Mouse (Mus musculus) yolk sac, embryonic 10.5 days (tissue): ENCODE data around the gene Pde4d.
A peak's percentile ranks its signal among the peaks of the same experiment; 100 is the strongest.

ENCODE experiments used
- DNase-seq: peaks from one replicate; pipeline ENCODE4 v3.0.0-alpha.2; 2017; ENCODE audit warnings: low spot score

Pde4d gene

DNA sequence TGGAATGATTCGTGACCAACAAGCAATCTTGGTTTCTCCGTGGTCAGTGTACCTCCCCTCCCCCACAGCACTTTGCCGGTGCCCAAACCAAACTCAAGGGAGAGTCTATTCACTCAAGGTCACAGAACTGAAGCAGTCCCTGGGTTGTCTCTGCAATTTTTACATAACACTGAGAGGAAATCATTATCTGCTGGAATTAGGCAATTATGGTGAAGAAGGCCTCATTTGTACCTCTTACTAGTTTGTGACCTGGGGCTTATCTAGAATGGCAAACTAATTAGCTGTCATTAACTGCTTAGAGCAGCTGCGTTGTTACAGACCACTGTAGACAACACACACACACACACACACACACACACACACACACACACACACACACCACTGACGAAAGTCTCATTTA lies 1325.4 kb downstream of the Pde4d start:
- DNase-seq, result no peak

DNA sequence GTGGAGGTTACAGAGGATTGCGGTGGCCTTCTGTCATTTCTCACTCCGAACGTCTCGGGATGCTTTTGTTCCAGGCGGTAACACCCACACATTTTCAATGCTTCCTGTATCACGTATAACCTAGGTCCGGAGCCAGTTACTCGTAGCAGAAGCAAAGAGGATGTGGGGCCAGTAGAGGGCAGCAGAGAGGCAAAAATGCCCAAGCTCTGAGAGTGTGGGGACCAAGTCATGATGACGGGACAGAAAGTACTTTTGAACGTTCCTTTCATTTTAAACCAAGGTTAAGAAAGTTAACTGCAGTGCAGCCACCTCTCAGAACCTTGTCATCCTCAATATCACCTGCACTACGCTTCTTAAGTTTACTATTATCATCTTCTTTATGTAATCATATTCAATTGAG lies 1326.4 kb downstream of the Pde4d start:
- peak; percentile 80 for DNase-seq

DNA sequence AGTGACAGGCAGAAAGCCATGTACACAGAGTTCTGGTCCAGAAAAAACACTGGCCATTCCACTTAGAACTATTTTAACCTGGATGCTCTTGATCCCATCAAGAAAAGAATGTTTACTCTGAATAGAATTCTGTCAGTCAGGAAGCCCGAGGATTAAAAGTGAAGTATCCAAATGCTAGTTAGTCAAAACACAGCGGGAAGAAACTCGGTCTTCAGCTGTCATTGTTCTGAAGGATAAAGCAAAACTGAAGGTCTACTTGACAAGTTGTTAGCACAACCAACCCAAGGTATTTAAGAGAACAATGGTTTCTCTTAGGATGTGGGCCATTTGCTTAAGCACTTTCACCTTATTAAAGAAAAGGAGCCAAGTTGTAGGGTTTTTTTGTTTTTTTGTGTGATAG lies 1327.2 kb downstream of the Pde4d start:
- no peak for DNase-seq

DNA sequence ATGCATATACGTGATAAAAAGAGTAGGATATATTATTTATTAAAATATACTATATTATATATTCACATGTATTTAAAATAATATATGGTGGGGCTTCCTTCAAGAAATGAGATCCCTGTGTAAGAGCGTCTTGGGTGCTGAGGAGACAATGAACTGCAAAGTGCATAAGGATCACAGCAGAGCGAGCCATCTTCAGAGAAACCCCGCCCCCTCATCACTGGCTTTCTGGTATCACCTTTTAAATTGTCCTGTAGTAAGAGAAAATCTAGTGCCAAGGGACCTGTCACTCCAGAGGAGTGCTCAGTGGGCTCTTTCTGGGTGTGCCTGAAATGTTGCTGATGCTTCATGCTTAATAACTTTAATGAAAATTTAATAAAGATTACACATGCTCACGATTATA lies 1327.7 kb downstream of the Pde4d start:
- no peak for DNase-seq

DNA sequence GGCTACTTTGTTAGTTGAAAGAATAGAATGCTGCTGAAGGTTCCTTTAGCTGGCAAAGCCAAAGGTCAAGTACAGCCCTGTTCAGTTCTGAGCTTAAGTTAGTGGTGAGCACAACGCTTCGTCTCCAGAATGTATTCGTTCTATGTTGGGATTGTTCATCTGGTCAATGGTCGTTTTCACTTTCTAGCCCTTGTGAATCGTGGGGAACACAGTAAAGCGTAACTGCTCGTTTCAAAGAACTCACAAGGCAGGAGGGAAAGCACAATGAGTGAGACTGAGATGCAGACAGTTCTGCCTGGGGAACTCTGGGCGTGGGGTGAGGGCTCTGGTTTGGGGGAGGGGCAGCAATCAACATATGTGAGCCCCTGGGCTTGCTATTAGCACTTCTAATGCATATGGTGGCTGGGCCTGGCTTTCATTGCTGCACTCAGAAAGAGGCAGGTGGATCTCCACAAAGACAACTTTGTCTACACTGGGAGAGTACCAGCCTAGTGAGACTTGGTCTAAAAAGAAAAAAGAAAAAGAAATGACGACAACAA lies 1328.6 kb downstream of the Pde4d start:
- no peak for DNase-seq

DNA sequence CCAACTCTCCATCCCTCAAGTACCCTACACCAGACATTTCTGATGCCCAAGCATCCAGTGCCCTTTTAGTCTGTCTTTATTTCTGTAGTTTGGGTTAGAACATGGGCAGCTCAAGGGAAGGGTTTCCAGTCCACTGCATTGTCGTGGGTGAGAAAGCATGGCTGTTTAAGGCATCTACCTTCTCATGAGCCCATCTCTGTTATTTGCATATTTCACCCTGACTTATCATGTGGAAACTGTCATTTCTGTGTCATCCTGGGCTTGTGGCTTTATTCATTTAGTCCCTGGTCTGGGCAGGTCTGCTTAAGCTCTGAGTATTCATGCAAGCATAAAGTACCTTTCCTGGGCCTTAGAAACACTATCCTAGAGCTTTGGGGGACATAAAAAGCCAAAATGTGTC lies 1331.7 kb downstream of the Pde4d start:
- no peak for DNase-seq

DNA sequence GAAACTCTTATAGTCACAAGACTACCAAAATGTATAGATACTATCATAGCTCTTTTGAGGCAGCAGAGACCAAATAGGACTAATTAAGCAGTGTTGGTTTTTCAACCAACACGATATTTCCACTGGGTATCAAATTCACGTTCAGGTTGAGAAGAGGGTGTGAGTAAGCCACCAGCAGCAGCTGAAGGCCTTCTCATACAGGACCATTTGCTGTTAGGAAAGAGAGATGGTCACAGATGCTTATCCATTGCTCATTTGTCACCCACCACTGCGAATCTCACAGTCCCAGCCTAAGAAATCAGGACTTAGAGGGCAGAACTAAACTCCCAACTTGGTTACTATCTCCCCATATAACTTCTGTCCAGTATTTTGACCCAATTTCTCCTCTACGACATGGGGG lies 1338.9 kb downstream of the Pde4d start:
- no peak for DNase-seq

DNA sequence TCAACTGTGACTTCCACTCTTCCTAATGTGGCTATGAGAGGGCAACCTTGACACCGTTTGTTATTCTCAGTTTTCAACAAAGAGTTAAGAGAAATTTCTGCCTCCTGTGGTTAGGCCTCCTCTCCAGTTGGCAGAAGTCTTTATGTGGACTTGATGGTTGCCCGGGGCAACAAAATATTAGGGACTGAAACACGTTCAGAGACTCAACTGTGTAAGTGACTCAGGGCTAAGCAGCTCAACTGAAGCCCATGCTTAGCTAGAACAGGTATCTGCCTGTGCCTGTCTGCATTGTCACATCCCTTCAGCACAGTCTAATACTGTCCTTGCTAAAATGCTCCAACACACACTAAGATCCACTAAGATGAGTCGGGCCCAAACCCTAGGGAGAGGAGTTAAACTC lies 1339.4 kb downstream of the Pde4d start:
- no peak for DNase-seq

DNA sequence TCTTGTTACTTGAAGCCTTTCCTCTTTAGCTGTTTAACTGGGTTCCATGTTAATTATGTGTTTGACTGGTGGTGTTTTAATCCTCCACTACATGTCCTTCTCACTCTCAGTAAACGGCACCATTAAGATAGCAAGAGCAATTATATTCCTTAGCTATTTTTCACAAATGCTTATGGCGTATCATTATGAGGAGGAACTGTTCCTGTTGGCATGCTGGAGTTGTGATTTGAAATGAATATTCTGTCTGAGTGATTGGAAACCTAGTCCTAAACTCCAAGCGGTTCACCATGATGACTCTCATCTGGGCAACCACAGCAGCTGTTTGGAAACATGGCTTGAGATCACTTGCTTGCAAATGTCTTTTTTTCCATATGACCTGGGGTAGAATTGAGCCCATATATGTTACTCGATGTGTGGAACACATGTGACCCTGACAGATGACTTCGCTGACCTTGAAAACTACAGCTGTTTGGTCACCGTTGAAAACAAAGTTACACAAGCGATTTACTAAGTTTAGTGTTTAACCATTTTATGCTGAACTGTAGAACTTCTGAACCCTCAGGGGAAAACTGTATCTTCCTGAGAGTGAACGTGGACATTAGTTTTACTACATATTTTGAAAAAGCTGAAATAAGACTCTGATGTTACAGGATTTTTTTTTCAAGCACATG lies 1340.4 kb downstream of the Pde4d start:
- no peak for DNase-seq

DNA sequence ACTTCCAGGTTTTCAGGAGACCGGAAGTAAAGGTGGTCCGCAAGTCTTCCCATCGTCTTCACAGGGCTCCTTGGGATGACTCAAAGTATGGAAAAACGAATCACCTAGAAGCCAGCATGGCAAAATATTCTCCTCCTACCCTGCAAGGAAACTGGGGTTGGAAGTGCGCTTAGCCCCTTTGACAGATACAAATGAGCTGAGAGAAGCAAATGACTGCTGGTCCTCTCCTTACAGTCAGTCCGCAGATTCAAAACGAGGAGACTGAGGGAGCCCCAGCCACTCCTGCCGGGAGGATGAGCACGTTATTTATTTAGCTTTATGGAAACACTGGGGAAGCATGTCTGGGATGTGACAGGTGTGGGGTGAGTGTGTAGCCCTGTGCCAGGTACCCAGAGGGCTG lies 1344.2 kb downstream of the Pde4d start:
- DNase-seq, result no peak

DNA sequence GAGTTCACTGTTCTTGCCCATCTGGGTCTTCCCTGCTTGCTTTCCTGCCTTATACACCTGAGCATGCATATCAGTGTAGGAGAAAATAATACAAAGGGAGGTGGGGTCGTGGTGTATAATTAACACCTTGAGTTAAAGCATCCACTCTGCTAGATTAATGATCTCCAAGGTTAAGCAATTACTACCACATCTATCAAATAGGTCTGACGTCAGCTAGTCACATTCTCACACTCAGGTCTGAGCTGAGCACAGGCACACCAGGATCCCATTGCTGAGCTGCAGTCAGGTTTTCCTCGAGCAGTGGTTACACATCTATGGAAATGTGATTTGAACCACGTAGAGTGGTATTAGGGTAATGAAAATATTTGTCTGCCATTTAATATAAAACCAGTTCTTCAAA lies 1348.9 kb downstream of the Pde4d start:
- no peak for DNase-seq

DNA sequence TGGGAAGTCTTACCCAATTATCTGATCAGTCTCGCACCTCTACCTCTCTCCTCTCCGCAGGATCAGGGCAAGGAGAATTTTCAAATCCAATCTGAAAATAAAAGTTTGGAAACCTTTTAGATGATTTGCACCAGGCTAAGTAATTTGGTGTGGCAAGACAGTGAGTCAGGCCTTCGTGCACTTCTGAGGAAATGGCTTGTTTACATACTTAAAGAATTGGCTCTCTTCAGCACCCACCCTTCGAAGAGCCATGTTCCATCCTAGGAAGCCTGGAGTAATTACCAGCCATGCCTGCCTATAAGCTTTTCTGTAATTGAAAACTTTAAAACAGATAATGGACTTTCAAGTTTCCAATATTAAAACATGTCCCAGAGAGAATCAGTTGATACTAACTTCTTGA lies 1352.5 kb downstream of the Pde4d start:
- DNase-seq, result no peak

DNA sequence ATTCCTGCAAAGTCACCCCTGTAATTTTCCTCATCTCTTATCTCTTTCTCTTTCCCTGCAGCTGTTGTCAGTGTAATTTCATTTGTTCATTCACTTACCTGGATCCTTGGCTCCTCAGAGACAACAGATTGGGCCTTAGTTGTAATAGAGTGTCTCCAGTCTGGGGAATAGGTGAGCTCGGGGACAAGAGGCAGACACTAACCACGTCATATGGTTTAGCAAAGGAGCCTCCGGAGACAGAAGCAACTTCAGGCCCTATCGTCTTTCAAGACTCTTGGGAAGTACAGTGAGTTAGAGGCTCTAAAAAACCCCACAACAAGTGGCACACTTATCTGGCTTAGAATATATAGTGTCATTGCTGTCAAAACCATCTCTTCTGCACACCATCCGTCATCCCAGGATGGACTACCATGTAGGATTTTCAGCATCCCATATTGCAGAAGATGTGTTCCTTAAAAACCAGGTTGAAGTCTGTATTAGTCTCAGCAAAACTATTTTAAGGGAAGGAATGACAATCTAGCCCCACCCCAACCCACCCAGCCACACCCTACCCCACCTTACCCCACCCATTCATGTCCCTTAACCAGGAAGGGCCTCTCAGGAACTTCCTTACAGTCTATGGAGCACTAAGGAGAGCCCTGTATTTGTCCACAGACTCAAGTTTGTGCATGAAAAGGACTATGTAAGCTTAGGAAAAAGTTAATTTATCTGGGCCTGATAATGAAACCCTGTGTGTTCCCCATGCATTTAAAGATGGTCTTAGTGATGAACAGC lies 1356.6 kb downstream of the Pde4d start:
- DNase-seq, result no peak

DNA sequence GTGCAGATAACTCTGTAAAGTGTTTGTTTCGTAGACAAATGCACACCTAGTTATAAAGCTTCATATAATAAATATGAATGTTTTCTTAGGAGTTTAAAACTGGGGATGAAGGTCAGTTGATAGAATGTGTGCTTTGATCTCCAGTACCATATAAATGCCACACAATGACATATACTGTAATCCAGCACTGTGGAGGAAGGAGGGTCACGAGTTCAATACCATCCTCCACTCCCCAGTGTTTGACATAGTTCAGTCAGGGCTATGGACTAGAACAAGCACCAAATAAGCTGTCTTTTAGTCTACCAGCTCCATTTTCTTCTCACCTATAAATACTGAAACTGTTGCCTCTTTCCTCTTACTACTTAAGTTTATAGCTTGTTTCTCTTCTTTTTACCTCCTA lies 1357.3 kb downstream of the Pde4d start:
- DNase-seq, result no peak

DNA sequence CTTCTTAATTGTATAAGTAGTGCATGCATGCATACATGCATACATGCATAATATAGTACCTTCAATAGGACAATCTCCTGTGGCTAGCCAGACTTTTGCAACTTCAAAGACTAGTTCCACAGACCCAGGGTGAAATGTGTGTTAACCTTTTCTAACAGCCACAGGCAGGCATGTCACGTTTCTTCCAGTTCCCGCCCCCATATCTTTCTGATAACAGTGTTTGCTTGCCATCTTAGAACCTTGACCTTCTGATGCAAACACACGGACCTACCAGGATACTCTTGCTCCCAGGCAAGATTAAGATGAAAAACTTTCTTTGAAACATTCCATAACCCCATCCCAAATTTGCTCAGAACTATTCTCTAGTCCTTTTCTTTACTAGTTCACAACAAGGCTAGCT lies 1357.7 kb downstream of the Pde4d start:
- peak; percentile 48 for DNase-seq

DNA sequence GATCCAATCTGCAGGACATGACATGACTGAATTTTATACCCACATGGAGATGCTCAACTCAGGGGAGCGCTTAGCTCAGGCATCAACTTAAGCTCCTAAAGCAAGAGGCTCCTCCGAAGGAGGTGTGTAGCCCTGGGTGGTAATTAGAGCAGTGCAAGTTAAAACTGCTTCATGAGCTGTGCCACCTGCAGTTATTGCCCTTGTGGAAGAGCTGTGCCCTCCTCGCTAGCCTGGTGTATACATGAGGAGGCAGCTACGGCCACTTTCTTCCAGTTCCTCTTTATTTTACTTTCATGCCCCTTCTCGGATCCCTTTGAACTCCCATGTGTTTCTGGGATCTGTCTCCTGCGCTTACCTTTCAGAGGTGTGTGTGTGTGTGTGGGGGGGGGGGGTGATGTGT lies 1358.3 kb downstream of the Pde4d start:
- no peak for DNase-seq

DNA sequence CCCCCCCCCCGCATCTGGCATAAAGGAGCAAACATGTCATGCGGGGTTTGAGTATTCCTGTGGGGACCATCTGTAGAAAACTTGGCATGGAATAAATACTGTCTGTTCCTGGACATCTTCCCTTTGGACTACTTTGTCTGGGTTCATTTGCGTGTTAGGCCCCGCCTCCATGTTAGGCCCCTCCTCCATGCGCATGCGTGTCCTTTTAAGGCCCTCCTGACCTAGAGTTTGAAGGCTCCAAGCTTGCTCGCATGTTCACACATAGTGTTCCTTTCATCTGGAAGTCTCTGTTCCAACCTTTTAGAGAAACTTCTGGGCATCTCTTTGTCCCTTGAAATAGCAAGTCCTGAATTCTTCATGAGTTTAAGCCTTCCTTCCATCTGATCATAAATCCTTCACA lies 1359.2 kb downstream of the Pde4d start:
- no peak for DNase-seq

DNA sequence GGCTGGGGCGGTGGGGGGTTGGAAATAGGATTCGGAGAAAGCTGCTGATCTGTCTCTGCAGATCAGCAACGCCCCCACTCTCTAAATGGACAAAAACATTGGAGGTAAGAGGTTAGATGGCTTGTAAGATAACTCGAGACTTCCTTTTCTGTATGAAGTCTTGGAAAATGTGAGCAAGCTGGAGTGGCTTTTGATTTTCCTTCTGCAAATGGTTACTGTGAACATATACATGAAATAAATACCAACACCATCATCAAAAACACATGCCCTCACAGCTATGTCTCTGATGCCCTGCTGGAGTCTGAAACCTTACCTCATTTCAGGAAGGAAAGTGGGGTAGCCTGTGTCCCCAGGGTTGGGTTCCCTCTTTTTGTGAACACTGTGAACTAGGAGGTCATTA lies 1359.9 kb downstream of the Pde4d start:
- DNase-seq, result no peak

DNA sequence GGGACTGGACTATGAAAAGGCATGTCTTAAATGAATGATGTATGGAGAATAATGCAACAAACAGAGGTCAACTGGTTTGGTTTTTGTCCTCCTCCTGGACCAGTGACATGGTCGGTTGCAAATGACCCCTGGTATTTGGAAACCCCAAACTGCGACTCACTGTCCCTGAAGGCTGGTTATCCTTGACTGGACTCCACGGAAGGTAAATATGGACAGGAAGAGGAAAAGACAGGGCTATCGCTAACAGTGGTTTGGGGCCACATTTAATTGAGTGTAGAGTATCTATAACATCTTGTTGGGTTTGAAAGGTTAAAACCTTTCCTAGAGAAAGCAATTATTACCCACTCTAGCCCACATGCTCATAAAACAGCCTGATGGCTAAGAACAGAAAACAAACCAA lies 1364.2 kb downstream of the Pde4d start:
- DNase-seq, result no peak

DNA sequence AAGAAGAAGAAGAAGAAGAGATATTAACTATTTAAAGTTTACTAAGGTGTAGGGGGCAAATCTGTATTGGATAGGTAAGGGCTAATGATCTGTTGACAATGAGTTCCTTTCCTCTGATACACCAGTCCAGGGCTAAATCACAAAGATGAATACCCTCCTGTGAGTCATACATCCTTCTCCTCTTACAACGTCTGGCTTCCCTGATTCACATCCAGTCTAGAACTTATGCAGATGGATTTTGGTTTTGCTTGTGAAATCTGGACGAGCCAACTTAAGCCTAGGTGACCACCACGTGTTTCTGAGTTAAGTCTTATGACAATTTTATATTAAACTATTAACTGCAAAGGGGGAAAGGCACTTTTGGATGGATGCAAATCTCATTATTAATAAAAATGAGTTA lies 1369.3 kb downstream of the Pde4d start:
- DNase-seq, result no peak

DNA sequence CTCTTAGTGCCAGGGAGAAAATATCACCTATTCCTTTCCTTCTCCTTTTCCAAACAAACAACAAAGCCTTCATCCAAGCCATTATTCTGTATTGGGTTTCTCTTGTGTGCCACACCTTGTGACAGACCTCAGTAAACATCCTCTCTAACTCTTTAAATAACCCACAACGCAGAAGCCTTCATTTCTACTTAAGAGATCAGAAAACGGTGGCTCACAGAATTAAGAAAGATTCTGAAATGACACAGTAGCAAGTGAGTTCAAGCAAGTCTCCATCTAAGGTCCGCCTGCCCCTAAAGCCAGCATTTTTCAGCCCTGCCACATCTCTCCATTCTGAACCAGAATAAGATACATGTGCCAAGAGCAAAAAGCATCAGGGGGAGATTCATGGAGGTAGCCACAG lies 1370.4 kb downstream of the Pde4d start:
- no peak for DNase-seq

DNA sequence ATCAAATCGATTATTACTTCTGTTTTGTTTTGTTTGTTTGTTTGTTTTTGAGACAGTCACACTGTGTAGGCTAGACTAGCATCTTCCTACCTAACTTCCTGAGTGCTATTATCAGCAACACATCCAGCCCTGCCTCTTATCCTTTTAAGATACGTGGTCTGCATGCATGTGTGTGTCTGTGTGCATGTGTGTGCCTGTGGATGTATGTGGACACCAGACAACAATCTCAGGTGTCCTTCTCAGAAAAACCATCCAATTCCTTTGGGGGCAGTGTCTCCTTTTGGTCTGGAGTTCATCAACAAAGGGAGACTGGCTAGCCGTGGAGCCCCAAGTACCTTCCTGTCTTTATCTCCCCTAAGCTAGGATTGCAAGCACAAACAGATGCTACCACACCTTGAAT lies 1371.1 kb downstream of the Pde4d start:
- DNase-seq, result no peak

DNA sequence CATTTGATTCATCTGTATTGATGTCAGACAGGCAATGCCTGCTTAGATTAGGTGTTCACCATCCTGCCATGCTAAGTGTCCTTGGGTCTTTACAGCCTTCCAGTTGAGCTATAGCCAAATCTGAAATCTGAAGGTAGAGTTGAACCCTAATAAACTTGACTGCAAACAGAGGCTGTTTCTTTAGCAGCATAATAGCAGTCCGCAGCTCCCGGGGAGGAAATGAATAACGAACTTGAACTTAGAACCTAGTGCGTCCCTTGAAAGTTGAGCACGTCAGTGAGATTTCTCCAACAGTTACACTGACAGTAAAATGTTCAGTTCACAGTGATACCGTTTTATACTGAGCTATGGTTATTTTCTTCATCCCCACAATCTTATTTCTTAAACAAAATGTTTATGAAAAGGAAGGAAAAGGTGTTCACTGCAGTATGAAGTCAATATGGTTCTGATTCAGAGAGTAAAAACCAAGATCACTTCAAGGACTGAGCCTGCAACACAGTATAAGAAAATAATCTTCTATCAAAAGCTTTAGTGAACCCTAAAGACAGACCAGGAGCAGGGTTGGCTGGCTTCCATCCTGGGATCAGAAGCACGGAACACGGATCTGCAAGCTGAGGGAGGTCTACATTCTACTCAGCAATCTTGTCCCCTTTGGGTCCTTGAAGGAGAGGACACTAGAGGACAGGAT lies 1372.1 kb downstream of the Pde4d start:
- no peak for DNase-seq
